Mouse (Mus musculus): ENCODE measurements around the gene Gm8439.
A peak's percentile ranks its signal among the peaks of the same experiment; 100 is the strongest.
"Not testable (repeated sequence)": the region's sequence is repeated elsewhere in the genome, so short reads cannot be mapped to it uniquely, and the experiment has no call there.

The Gm8439 gene

DNA sequence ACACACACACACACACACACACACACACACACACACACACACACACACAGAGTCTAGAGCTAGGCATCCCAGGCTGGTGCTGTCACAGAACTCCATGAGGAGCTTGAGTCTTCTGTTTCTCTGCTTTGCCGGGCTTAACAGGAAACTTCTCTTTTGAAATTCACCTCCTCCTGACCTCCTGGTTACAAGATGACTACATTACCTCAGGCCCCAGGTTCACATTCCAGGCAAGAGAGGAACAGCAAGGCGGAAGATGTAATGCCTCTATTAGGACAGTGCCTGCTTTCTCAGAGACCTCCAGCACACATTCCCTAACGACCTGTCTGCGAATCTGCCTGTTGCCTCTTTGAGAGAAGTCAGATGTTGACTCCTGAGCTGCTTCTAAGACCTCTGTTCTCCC lies at the start of gene Gm8439:
TSS of gene Gm8439 (plus strand) at position 301 of the 400 bp plus-strand sequence.
- DNase-seq (ENCODE audit: extremely low read depth, low read depth): no peak

DNA sequence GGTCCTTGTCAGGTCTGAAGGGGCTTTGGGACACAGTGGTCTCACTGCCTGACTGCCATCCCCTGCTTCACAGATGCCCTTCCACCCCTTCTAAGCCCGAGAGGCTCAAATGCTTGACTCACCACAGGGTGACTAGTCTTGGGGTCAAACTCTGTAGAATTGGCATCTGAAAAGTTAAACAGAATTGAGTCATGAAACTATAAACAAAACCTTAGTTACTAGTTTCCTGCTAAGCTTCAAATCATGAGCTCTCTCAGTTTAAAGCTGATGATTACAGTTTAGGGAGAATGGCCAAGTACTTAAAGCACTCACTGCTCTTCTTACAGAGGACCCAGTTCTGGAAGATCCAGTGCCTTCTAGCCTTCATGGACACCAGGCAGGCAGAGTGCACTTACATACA lies 43.6 kb upstream of the Gm8439 start:
- DNase-seq (ENCODE audit: extremely low read depth, low read depth): no peak

- DNase-seq (ENCODE audit: extremely low read depth, low read depth): no peak
Measured at GRCm38 (mm10) chr4:120556592-120556991, 32.0 kb upstream of the Gm8439 start.

DNA sequence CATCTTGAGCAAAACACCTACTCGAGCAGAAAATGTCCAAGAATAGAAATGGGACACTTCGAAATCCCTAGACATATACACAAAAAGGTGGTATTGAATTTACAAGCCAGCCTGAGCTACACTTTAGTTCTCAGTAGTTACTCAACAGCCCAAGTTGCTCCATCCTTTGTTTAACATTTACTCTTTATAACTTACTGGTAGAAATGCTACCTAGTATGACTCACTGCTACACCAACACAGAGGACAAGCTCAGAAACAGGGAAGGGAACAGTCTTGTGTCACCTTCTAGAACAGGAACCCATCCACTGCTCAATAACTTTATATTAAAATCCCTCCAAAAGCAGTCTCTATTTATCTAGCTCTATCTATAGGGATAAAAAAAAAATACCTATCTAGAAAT lies 22.8 kb upstream of the Gm8439 start:
- no peak for DNase-seq (ENCODE audit: extremely low read depth, low read depth)

- DNase-seq (ENCODE audit: extremely low read depth, low read depth): no peak
Measured at GRCm38 (mm10) chr4:120568005-120568404, 20.5 kb upstream of the Gm8439 start.

GRCm38 (mm10) chr4:120569025-120569424 lies 19.5 kb upstream of the Gm8439 start:
- DNase-seq (ENCODE audit: extremely low read depth, low read depth): no peak

DNA sequence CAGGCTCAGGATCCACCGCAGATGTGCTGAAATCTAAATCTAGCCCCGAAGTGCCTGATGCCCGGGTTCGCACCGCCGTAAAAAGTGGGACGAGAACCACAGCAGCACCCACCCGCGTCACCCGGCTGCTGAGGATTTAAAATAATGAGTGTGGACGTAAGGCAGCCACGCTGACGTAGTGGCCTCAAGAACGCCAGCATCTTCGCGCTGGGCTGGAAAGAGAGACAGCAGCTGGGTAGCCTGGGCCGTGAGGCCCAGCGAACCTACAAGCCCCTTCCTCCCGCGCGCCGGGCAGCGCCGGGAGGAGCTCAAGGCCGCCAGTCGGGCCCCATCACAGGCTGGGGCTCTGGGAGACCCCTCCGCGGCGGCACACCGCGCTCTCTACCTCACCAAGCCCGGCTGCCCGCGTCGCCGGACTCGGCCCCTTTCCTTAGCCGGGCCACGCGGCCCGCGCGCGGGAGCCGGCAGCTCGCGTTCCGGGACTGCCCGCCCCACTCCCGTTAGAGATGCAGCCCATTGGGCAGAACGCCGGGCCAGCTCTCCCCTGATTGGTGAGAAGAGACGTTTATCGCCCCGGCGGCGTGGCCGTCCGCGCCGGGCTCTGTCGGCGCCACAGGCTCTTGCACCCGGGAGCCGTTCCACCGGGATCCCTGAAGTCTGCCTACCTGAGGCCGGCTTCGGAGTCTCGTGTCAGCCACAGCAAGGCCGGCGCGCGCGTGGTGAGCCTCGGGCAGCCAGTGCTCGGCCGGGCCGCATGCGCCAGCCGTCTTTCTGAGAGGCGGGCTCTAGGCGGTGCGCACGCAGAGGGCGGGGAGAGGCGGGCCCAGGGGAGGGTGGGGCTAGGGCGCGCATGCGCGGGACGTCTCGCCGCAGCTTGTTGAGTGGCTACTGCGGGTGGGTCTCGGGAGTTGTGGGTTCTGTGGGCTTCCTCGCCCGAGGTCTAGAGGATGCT lies 18.8 kb upstream of the Gm8439 start, which contains the start of gene Ctps:
TSS of gene Ctps (minus strand) at position 791 of the 952 bp plus-strand sequence.
- peak; percentile 73 for DNase-seq (ENCODE audit: extremely low read depth, low read depth)

DNA sequence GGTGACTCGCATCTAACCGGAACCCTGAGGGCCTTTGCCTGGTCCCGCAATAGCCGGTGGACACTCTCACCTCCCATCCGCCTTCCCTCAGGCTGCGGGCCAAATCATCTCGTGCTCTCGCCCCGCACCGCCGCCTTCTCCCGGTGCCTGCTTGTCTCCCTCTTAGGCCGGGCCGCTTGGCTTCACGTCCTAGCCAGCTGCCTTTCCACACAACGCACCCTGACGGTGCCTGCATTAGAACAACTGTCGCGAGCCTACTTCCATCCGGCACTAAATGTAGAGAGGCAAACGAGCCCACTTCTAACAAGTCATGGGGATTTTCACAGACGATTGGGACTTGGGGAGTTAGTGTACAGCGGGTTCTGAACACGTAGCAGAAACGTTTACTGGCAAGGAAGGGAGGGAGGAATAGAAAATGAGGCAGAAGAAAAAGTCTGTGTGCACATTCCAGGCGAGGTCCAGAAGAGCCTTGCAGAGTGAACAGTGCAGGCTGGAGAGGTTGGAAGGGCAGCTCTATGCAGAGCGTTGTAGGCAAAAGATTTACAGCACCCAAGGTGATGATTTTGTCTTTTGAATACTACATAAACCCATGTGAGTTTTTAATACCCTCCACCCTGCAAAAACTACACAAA lies 18.0 kb upstream of the Gm8439 start:
- DNase-seq (ENCODE audit: extremely low read depth, low read depth): peak; percentile 44

DNA sequence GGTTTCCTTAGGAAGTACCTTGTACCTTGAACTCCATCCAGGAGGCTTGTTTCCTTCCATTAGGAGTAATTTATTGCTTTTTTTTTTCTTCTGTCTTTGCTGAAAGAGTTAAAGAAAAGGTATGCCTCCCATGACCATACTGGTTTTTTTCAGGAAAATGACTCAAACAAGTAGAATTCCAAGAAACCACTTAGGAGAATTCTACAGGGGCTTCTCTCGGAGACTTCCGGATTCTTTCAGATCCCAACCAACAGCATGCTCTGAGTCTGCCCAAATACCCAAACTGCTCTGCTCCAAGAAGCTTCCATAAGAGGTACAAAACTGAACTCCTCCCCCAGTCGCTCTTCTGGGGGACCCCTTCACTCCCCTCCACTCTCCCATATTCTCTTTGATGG lies 17.5 kb upstream of the Gm8439 start:
- DNase-seq (ENCODE audit: extremely low read depth, low read depth): no peak

GRCm38 (mm10) chr4:120571691-120572090 lies 16.9 kb upstream of the Gm8439 start:
- DNase-seq (ENCODE audit: extremely low read depth, low read depth): no peak

DNA sequence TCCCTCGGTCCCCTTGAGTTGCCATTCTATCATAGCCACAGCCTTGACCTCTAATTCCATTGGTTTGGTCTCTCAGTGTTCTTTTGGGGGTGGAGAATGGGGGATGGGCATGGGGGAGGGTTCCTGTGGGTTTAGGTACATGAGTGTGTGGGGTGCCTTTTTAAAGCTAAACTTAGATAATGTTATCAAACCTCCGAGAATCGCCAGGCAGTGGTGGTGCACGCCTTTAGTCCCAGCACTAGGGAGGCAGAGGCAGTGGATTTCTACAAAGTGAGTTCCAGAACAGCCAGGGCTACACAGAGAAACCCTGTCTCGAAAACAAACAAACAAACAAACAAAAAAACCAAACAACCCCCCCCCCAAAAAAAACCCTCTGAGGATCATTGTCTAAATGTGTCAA lies 7.7 kb upstream of the Gm8439 start:
- no peak for DNase-seq (ENCODE audit: extremely low read depth, low read depth)

DNA sequence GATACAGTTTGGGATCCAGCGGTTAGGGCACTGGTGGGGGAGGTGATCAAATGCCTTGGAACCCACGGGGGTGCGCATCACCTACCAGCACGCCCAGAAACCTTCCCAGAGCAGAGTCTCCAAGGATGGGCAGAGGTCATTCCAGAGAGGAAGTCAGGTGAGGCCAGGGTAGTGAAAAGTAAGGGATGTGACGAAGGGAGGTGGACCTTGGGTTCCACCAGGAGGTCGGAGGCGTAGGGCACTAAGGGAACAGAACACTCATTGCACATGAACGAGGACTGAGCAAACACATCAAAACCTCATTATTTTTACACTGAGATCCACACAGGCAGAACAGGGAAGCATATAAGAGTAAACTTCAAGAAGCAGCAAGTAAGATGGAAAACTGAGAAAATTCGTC lies 6.8 kb upstream of the Gm8439 start:
- DNase-seq (ENCODE audit: extremely low read depth, low read depth): no peak

GRCm38 (mm10) chr4:120586986-120587385 lies 1.6 kb upstream of the Gm8439 start:
- no peak for DNase-seq (ENCODE audit: extremely low read depth, low read depth)

DNA sequence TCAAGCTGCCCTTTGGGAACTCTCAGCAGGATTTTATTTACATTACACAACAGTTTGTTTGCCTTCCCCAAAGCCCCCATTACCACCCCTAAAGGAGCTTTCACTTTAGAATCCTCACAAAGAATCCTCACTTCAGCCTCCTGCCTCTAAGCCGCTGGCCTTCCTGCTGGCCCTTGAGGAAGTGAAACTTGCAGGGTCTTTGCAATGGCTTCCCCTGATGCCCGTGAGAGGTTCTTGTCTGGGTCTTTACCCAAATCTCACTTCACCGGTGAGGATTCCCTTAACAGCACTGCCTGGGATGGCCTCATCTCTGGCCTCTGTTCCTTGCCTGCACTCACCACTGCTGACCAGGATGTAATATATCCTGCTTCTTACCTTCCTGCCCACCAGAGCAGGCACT lies 525 bp downstream of the Gm8439 start:
- DNase-seq (ENCODE audit: extremely low read depth, low read depth): no peak

- peak; percentile 55 for DNase-seq (ENCODE audit: extremely low read depth, low read depth)
Measured at GRCm38 (mm10) chr4:120589815-120590422, 1.4 kb downstream of the Gm8439 start.

DNA sequence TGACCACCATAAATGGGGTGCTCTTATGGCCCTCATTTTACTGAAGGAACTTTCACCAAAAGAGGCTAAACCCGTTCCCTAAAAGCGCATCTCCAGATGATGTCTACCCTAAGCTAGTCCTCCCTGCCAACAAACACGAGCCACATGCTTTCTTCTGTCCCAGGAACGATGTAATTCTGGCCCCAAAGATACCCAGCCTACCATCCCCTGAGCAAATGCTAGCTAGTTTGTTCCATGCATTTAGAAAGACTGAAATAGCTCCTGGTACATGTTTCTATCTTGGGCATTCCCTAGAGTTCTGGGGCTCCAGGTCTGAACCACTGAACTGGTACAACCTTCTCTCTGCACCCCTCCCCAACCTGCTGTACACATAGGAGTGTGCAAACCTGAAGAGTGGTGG lies 2.4 kb downstream of the Gm8439 start:
- DNase-seq (ENCODE audit: extremely low read depth, low read depth): no peak

- DNase-seq (ENCODE audit: extremely low read depth, low read depth): not testable (repeated sequence)
Measured at GRCm38 (mm10) chr4:120596210-120596609, 7.7 kb downstream of the Gm8439 start.

GRCm38 (mm10) chr4:120598922-120599321 lies 10.4 kb downstream of the Gm8439 start:
- DNase-seq (ENCODE audit: extremely low read depth, low read depth): no peak

DNA sequence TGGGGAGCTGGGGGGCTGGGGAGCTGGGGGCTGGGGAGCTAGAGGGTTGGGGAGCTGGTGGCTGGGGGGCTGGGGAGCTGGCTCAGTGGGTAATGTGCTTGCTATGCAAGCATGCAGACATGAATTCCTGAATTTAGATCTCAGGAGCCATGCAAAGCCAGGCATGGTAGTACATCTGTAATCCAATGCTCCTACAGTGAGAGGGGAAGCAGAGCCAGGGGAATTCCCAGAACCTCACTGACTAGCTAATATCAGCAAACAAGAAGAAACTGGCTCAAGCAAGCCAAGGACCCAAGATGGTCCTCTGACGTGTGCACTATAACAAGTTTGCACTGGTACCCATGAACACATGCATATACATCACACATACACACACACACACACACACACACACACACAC lies 13.2 kb downstream of the Gm8439 start:
- DNase-seq (ENCODE audit: extremely low read depth, low read depth): no peak

DNA sequence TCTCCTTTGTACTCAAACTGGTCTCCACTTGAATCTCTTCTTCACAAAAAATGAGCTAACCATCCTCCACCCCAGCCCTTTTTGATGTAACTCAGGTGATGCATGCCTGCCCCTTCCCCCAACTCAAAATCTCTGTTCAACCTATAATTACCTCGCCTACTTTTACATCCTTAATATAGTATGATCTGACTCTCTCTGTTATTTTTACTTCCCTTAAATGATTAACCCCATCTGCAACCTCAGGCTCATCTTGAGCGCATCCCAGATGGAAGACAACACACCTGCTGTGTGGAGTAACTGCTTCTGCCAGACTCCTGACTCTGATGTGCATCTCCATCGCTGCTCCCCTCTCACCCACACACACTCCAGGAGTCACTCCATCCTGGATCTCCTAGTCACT lies 14.1 kb downstream of the Gm8439 start:
- no peak for DNase-seq (ENCODE audit: extremely low read depth, low read depth)

- DNase-seq (ENCODE audit: extremely low read depth, low read depth): no peak
Measured at GRCm38 (mm10) chr4:120606941-120607340, 18.4 kb downstream of the Gm8439 start.

- no peak for DNase-seq (ENCODE audit: extremely low read depth, low read depth)
Measured at GRCm38 (mm10) chr4:120611005-120611404, 22.5 kb downstream of the Gm8439 start.
